Mouse (Mus musculus): ENCODE results near the gene Robo1. TPM values are rescaled to one million over a fixed set of nuclear protein-coding genes. Genes with fewer than 3 reads are reported as not detected.

Gene Robo1
- polyA plus RNA-seq, 1 experiment from 2014 or later: 18.2 TPM

DNA sequence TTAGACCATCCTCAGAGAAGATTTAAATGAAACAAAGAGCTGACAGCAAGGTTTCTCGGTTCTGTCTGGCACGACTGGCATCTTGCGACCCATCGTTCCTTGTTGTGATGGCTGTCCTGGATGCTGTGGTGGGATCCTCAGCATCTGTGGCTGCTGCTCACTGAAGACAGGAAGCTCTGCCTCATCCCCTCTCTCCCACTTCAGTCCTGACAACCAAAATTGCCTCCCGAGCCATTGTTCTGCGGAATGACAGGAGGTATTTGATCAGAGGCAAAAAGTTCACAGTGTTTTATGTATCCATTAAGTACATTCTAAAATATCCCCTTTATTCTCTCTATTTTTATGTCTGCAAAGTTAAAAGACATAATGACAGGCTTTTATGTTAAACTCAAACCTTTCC lies 643.9 kb downstream of the Robo1 start:
- Histone ChIP-seq H3K4me1 (replicated peaks) (no peaks in the 10 kb centered on the region), H3K36me3 (no peaks in the 10 kb centered on the region), H3K27ac (no peak overlapping the region), H3K27me3 (replicated peaks) (no peaks in the 10 kb centered on the region), H3K9me3 (no peaks in the 10 kb centered on the region), H3K4me3 (replicated peaks) (no peak overlapping the region), H3K9ac (no peak overlapping the region), H3K4me2 (replicated peaks) (no peak overlapping the region)
- 86% methylated on average over 6 of the region's 6 CpGs for WGBS
- ATAC-seq: no peak

DNA sequence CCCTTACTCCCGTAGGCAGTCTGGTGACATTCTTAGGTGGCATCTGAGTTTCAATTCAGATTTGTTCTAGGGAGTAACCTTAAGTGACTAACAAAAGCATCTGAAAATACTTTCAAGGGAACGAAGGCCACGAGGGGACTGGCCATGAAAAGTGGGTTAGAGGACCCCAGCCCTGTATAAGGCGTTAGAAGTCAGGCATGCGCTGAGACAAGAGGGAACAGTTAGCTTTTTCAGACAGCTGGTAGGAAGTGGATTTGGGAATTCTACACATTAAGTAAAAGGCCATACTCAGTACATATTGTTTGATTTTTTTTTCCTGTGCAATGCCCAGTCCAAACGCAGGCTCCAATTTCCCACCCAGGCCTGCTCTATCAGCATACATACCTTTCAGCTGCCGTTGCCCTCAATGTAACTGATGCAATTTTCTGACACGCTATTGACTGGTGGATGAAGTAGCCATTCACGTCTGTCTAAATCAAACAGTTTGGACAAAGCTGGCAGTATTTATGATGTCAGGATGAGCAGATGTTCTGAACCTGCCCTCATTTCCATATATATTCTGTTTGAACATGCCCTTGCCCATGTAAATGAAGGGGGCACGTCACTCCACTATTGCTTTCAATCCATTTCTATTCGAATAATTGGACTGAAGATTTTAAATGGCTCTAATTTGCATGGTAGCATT lies 651.1 kb downstream of the Robo1 start:
- Histone ChIP-seq H3K27ac (no peak overlapping the region), H3K9ac (no peak overlapping the region), H3K36me3 (no peaks in the 10 kb centered on the region), H3K27me3 (replicated peaks) (no peaks in the 10 kb centered on the region), H3K4me1 (replicated peaks) (no peaks in the 10 kb centered on the region), H3K4me3 (replicated peaks) (no peak overlapping the region), H3K4me2 (replicated peaks) (no peak overlapping the region), H3K9me3 (no peaks in the 10 kb centered on the region)
- WGBS: 86% methylated on average over 11 of the region's 11 CpGs
- ATAC-seq: no peak

DNA sequence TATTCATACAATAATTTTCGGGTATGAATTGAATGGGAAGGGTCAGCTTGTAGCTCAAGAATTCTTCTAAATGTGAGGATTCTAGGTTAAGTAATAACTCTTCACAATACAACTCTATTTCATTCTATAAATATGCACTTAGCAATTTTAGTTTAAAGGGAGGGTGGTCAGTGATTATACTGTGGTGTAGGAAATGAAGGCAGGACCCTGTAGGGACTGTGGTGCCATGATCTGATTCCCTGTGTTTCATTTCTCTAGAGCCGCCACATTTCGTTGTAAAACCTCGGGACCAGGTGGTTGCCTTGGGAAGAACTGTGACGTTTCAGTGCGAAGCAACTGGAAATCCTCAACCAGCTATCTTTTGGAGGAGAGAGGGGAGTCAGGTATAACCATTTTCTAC lies 651.7 kb downstream of the Robo1 start:
- Histone ChIP-seq H3K36me3 (no peaks in the 10 kb centered on the region), H3K9me3 (no peaks in the 10 kb centered on the region), H3K9ac (no peak overlapping the region), H3K4me1 (replicated peaks) (no peaks in the 10 kb centered on the region), H3K27me3 (replicated peaks) (no peaks in the 10 kb centered on the region), H3K4me2 (replicated peaks) (no peak overlapping the region), H3K4me3 (replicated peaks) (no peak overlapping the region), H3K27ac (no peak overlapping the region)
- 89% methylated on average over 6 of the region's 6 CpGs for WGBS
- ATAC-seq: no peak

DNA sequence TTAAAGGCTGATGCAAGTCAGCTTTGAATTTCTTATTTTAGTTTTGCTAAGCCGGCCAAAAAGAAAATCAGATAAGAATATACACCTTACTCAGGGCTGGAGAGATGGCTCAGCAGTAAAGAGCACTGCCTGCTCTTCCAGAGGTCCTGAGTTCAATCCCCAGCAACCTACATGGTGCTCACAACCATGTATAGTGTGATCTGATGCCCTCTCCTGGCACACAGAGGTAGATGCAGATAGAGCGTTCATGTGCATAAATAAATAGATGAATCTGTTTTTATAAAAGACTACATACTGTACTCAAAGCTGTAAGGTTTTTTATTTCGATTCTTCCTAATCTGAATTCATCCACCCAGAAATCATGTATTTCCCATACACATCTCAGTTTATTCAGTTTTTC lies 655.7 kb downstream of the Robo1 start:
- H3K36me3 ChIP-seq: no peaks in the 10 kb centered on the region
- no peak overlapping the region for H3K4me2 ChIP-seq (replicated peaks)
- no peaks in the 10 kb centered on the region for H3K27me3 ChIP-seq (replicated peaks)
- no peak overlapping the region for H3K9ac ChIP-seq
- no peaks in the 10 kb centered on the region for H3K9me3 ChIP-seq
- WGBS: 94% methylated on average over 3 of the region's 3 CpGs
- no peak overlapping the region for H3K27ac ChIP-seq
- H3K4me3 ChIP-seq (replicated peaks): no peak overlapping the region
- ATAC-seq: no peak
- H3K4me1 ChIP-seq (replicated peaks): no peaks in the 10 kb centered on the region

DNA sequence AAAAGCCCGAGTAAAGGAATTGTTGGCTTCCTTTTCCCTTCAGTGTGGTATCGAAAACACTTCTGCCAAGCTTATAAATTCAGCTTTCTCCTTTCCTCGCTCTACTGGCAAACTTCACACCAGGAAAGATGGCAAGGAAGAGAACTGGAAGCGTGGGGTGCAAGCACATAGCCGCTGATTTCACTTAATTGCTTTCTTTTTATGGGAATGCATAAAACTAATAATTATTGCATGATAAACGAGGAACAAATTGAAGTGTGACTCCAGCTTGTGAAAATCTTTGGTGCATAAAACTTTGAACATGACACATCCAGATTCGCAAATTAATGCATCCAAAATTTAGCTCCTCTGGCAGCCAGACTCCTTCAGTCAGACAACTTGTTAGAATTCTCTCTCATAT lies 659.4 kb downstream of the Robo1 start:
- H3K27ac ChIP-seq: no peak overlapping the region
- no peaks in the 10 kb centered on the region for H3K36me3 ChIP-seq
- H3K9ac ChIP-seq: no peak overlapping the region
- H3K4me3 ChIP-seq (replicated peaks): no peak overlapping the region
- H3K27me3 ChIP-seq (replicated peaks): no peaks in the 10 kb centered on the region
- H3K4me2 ChIP-seq (replicated peaks): no peak overlapping the region
- no peaks in the 10 kb centered on the region for H3K9me3 ChIP-seq
- 73% methylated on average over 7 of the region's 7 CpGs for WGBS
- H3K4me1 ChIP-seq (replicated peaks): no peaks in the 10 kb centered on the region
- no peak for ATAC-seq

DNA sequence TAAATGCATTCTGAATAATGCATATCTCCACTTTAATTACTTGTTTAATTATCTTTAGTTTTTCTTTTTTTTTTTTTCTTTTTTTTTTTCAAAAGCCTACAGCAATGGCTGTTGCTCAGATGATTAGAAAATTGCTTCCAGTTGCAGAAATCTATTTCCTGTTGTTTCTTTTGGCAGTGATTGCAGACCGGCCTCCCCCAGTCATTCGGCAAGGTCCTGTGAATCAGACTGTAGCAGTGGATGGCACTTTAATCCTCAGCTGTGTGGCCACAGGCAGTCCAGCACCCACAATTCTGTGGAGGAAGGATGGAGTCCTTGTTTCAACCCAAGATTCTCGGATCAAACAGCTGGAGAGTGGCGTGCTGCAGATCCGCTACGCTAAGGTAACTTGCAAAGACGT lies 661.9 kb downstream of the Robo1 start:
- Histone ChIP-seq H3K4me1 (replicated peaks) (no peaks in the 10 kb centered on the region), H3K9me3 (no peaks in the 10 kb centered on the region), H3K27me3 (replicated peaks) (no peaks in the 10 kb centered on the region), H3K4me2 (replicated peaks) (no peak overlapping the region), H3K36me3 (no peaks in the 10 kb centered on the region), H3K4me3 (replicated peaks) (no peak overlapping the region), H3K27ac (no peak overlapping the region), H3K9ac (no peak overlapping the region)
- ATAC-seq: no peak
- 91% methylated on average over 7 of the region's 7 CpGs for WGBS

DNA sequence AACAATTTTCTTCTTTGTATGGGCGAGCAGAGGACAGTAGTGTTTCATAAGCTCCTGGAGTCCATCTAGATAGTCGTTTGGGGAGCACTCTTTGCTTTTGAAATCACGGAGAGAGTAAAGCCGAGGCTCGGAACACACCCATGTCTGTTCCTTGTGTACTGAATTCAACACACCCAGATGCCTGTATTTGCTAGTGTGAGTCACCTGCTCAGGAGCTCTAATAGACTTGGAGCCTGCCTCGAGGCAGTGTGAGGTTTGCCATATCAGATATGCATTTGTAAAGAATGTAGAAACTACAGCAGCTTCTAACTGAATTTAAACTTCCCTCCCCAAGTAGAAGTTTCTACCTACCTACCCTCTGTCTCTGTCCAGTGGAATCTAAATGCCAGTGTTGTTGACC lies 665.6 kb downstream of the Robo1 start:
- H3K36me3 ChIP-seq: no peaks in the 10 kb centered on the region
- no peak overlapping the region for H3K27ac ChIP-seq
- no peaks in the 10 kb centered on the region for H3K9me3 ChIP-seq
- H3K9ac ChIP-seq: no peak overlapping the region
- 0 out of 2 replicates have a peak, but pooled peaks have one; percentile 55 for ATAC-seq
- H3K4me1 ChIP-seq (replicated peaks): no peaks in the 10 kb centered on the region
- WGBS: 62% methylated on average over 6 of the region's 6 CpGs
- no peak overlapping the region for H3K4me2 ChIP-seq (replicated peaks)
- H3K27me3 ChIP-seq (replicated peaks): no peaks in the 10 kb centered on the region
- no peak overlapping the region for H3K4me3 ChIP-seq (replicated peaks)

DNA sequence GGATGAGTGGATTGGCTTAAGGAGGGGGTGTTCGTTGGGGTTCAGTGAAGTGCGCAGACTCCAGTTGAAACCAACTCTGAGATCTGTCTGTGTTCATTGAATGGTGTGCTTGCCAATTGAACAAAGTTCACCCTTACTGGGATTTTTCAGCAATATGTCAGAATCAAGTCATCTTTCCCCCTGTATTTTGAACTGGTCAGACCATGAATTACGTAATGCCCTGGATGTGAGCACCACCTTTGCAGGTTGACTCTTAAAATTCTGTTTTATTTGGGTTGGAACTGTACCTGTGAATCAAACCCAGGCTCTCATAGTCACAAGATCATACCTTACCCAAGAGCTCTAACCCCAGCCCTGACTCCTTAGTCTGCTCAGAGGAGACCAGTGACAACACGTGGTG lies 666.6 kb downstream of the Robo1 start:
- 96% methylated on average over 4 of the region's 4 CpGs for WGBS
- Histone ChIP-seq H3K27me3 (replicated peaks) (no peaks in the 10 kb centered on the region), H3K4me2 (replicated peaks) (no peak overlapping the region), H3K9ac (no peak overlapping the region), H3K27ac (no peak overlapping the region), H3K4me1 (replicated peaks) (no peaks in the 10 kb centered on the region), H3K9me3 (no peaks in the 10 kb centered on the region), H3K4me3 (replicated peaks) (no peak overlapping the region), H3K36me3 (no peaks in the 10 kb centered on the region)
- no peak for ATAC-seq

DNA sequence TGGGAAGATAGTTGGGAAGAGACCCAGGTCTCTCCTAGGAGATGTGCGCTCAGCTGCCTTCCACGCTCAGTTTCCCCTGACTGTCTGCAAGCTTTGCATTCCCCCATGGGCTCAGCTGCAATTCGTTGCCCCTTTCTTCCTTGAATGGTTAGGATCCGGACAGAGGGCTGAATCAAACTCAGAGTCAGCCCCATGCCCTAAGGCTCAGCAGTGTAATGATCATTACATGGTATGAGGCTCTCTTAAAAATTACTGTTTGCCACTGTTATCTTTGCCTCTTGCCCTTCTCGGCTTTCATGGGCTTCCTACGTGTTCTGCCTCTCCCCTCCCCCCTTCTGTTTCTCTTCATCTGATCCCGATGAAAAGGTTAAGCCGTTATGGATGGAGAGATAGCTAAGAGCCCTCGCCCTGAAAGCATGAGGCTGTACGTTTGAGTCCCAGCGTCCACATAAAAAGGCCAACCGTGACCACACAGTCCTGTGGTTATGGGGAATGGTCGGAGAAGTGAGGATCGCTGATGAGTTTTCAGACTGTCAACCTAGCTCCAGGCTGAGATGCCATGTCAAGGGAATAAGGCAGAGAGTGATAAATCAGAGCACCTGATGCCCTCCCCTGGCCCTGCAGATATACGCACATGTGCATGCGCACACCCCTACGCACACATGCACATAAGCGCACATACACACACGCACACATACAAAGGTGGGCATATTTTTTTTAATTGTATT lies 668.9 kb downstream of the Robo1 start:
- H3K27me3 ChIP-seq (replicated peaks): no peaks in the 10 kb centered on the region
- H3K4me3 ChIP-seq (replicated peaks): no peak overlapping the region
- no peak for ATAC-seq

DNA sequence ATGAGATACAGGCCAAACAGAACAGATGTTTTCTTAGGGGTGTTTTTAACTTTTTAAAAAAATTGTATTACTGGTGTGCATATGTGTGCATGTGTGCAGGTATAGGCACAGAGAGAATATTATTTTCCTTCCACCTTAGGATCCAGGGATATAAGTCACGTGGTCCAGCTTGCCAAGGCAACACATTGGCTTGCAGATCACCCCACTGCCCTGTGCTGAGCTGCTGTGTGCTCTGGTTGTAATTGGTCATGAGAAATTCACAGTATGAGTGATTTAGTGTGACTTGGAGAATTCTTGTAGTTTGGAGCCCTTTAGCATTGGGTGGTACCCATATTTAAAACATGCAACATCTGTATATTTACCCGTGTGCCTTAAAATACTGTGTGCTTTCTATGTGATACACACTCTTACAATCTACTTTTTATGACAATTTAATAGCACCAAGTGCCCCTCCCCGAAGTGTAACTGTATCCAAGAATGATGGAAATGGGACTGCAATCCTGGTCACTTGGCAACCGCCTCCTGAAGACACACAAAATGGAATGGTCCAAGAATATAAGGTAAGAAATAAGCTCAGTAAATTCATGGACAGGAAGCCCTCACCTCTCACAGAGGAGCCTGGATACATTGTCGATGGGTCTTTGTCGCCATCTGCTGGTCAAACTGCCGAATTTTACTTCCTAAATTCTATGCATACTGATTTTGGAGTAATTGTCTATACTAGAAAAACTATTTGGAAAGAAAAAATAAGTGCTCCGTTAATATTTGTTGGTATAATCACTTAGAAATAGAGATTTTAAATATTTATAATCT lies 671.5 kb downstream of the Robo1 start:
- Histone ChIP-seq H3K4me1 (replicated peaks) (no peaks in the 10 kb centered on the region), H3K4me3 (replicated peaks) (no peak overlapping the region), H3K36me3 (no peaks in the 10 kb centered on the region), H3K9ac (no peak overlapping the region), H3K27ac (no peak overlapping the region), H3K9me3 (no peaks in the 10 kb centered on the region), H3K27me3 (replicated peaks) (no peaks in the 10 kb centered on the region), H3K4me2 (replicated peaks) (no peak overlapping the region)
- 26% methylated on average over 8 of the region's 8 CpGs for WGBS
- peak; percentile 67 for ATAC-seq

More for the DNA sequence above, 668.9 kb downstream of the Robo1 start:
- Histone ChIP-seq H3K9ac (no peak overlapping the region), H3K4me1 (replicated peaks) (no peaks in the 10 kb centered on the region), H3K9me3 (no peaks in the 10 kb centered on the region), H3K36me3 (no peaks in the 10 kb centered on the region), H3K4me2 (replicated peaks) (no peak overlapping the region), H3K27ac (no peak overlapping the region)
- 73% methylated on average over 19 of the region's 19 CpGs for WGBS

DNA sequence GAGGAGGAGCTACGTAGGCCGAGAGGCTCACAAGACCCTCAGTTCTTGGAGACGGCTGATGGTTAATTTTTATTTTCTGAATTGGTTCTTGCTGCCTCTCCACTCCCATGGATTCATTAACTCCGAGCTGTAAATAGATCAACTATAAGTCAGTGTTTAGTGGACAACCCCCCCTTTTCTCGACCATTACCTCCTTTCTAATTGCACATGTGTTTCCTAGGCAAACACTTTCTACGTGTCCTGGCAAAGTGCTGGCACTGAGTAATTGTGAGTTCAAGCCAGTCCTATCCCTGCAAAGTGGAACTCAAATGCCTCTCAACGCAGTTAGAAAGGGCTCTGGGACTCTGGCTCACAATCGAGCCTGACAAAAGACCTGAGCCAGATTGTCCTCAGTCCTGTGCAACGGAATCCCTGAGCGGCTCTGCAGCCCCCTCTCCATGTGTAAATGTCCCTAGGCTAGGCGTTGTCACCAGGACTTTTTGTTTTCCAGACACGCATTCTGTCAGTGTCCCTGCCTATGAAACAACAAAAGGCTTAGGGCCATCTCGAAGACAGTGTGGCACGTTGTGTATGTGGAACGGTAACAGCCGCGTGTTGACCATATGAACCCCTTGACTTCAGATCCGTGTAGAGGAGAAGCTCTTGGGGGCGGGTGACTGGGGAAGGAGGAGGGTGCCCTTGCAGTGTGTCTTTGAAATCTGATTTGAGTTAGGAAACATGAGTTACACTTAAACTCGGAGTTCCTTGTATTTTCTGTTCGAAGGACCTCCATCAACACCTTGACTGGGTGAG lies 682.5 kb downstream of the Robo1 start:
- no peaks in the 10 kb centered on the region for H3K36me3 ChIP-seq
- no peak overlapping the region for H3K4me2 ChIP-seq (replicated peaks)
- no peak overlapping the region for H3K4me3 ChIP-seq (replicated peaks)
- H3K27ac ChIP-seq: no peak overlapping the region
- H3K4me1 ChIP-seq (replicated peaks): no peaks in the 10 kb centered on the region
- no peaks in the 10 kb centered on the region for H3K9me3 ChIP-seq
- ATAC-seq: no peak
- no peaks in the 10 kb centered on the region for H3K27me3 ChIP-seq (replicated peaks)
- whole genome bisulfite sequencing: 88% methylated on average over 21 of the region's 21 CpGs
- H3K9ac ChIP-seq: no peak overlapping the region

DNA sequence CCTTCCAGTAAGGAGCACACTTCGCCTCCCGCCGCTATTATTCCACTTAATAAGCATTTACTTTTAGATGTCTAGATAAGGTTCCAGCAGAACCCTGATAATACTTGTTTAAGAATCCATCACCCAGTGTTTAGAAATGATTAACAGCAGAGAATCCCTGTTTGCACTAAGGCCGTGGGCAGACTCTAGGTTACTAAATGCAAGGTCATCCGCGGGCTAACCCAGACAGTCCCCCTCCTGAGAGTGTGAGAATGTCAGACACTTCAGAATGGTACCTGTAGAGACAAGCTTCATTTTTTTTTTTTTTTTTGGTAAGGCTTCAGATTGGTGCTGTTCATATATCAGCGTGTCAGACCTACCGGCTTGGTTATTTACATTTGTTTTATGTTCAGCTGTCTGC lies 685.1 kb downstream of the Robo1 start:
- no peaks in the 10 kb centered on the region for H3K9me3 ChIP-seq
- H3K36me3 ChIP-seq: no peaks in the 10 kb centered on the region
- no peak overlapping the region for H3K9ac ChIP-seq
- H3K27me3 ChIP-seq (replicated peaks): no peaks in the 10 kb centered on the region
- H3K27ac ChIP-seq: no peak overlapping the region
- peak overlapping the region; percentile 23 for H3K4me2 ChIP-seq (replicated peaks)
- no peak overlapping the region for H3K4me3 ChIP-seq (replicated peaks)
- no peaks in the 10 kb centered on the region for H3K4me1 ChIP-seq (replicated peaks)
- ATAC-seq: peak; percentile 54
- 21% methylated on average over 8 of the region's 8 CpGs for WGBS
